Mouse (Mus musculus): ENCODE results near the gene Ppme1. TPM values are rescaled to one million over a fixed set of nuclear protein-coding genes. Genes with fewer than 3 reads are reported as not detected.

Gene Ppme1
- total RNA-seq, 2 experiments from 2014 or later, result 53.8 to 67.6 TPM

- no peak for DNase-seq
Measured at GRCm38 (mm10) chr7:100327514-100327913, 44.6 kb downstream of the Ppme1 start.

- DNase-seq, result peak; percentile 49 to 62
Measured at GRCm38 (mm10) chr7:100325482-100325881, 46.6 kb downstream of the Ppme1 start.

- DNase-seq, result no peak
Measured at GRCm38 (mm10) chr7:100323721-100324120, 48.4 kb downstream of the Ppme1 start.

GRCm38 (mm10) chr7:100317534-100317933 is 54.6 kb downstream of the Ppme1 start:
- no peak for DNase-seq

GRCm38 (mm10) chr7:100316924-100317323 is 55.2 kb downstream of the Ppme1 start:
- no peak for DNase-seq

- no peak for DNase-seq
Measured at GRCm38 (mm10) chr7:100312716-100313115, 59.4 kb downstream of the Ppme1 start.

- DNase-seq, result no peak
Measured at GRCm38 (mm10) chr7:100310290-100310689, 61.8 kb downstream of the Ppme1 start.

- no peak for DNase-seq
Measured at GRCm38 (mm10) chr7:100309679-100310078, 62.4 kb downstream of the Ppme1 start.

- DNase-seq, result no peak
Measured at GRCm38 (mm10) chr7:100309216-100309615, 62.9 kb downstream of the Ppme1 start.

- no peak for DNase-seq
Measured at GRCm38 (mm10) chr7:100307872-100308653, 64.0 kb downstream of the Ppme1 start.

- DNase-seq, result no peak
Measured at GRCm38 (mm10) chr7:100305894-100306293, 66.2 kb downstream of the Ppme1 start.

GRCm38 (mm10) chr7:100302316-100302715 is 69.8 kb downstream of the Ppme1 start:
- peak; percentile 48 to 49 for DNase-seq

GRCm38 (mm10) chr7:100301390-100301789 is 70.7 kb downstream of the Ppme1 start:
- DNase-seq, result no peak

GRCm38 (mm10) chr7:100298861-100299510 is 73.1 kb downstream of the Ppme1 start:
- no peak for DNase-seq

- DNase-seq, result no peak
Measured at GRCm38 (mm10) chr7:100296699-100297098, 75.4 kb downstream of the Ppme1 start.

- DNase-seq, result no peak
Measured at GRCm38 (mm10) chr7:100295745-100296144, 76.4 kb downstream of the Ppme1 start.

GRCm38 (mm10) chr7:100293546-100293945 is 78.6 kb downstream of the Ppme1 start:
- DNase-seq, result no peak

- no peak for DNase-seq
Measured at GRCm38 (mm10) chr7:100288622-100289021, 83.5 kb downstream of the Ppme1 start.

- DNase-seq, result peak; percentile 79 to 80
Measured at GRCm38 (mm10) chr7:100287748-100288578, 84.1 kb downstream of the Ppme1 start.

- no peak for DNase-seq
Measured at GRCm38 (mm10) chr7:100285383-100285782, 86.7 kb downstream of the Ppme1 start, which contains the start of gene P4ha3. Gene P4ha3 (plus strand): TSS chr7:100285520.

- no peak for DNase-seq
Measured at GRCm38 (mm10) chr7:100283298-100283697, 88.8 kb downstream of the Ppme1 start.

GRCm38 (mm10) chr7:100281596-100281995 is 90.5 kb downstream of the Ppme1 start:
- no peak for DNase-seq

- DNase-seq, result peak; percentile 31 to 44
Measured at GRCm38 (mm10) chr7:100279803-100280202, 92.3 kb downstream of the Ppme1 start.
